Mouse (Mus musculus) retina, postnatal 7 days (tissue): ENCODE measurements around the gene Slc30a2.
"Not testable (repeated sequence)": the region's sequence is repeated elsewhere in the genome, so short reads cannot be mapped to it uniquely, and the experiment has no call there.

Source experiments
- DNase-seq: peaks from one replicate; pipeline ENCODE4 v3.0.0-alpha.2; 2012; ENCODE audit warnings: low read depth, low spot score

Gene Slc30a2

DNA sequence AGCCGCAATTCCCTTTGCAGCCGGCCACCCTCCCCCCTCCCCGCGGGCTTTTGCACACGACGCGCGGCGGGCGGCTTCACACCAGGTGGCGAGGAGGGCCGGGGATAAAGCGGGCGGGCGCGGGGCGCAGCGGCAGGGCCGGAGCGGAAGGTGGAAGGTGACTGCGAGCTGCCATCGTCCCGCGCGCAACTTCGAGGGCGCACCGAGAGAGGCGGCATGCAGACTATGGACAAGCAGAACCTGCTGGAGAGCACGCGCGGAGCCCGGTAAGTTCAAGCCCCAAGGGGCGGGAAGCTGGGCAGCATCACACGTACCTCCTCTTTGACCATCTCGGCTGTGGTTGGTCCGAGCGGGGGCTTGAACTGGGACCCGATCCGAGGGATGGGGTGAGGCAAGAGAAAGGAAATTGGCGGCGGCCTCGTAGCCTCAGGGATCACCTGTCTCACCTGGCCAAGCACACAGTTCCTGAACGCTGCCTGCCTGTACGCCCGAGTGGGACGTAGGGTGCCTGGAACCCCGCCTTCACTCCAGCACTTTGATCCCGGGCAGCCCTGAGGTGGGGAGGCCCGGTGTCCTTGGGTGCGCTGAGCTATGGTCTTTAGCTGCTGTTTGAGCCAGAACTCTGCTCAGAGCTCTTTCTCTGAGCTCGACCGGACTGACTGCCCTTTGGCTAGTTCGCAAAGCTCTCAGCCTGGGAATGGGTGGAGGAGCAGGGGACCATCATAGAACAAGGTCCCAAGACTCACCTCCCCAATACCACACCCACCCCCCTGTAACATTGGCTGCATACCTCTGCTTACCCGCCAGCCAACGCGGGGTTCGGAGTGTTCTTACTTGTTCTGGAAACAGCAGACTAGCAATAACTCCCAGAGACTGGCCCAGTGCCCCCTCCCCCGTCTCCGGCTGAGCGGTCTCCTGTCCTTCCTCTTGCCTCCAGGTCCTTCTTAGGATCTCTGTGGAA, at the start of gene Slc30a2:
Slc30a2 (plus strand) TSS at position 111 of the 961 bp plus-strand sequence.
- no peak for DNase-seq

DNA sequence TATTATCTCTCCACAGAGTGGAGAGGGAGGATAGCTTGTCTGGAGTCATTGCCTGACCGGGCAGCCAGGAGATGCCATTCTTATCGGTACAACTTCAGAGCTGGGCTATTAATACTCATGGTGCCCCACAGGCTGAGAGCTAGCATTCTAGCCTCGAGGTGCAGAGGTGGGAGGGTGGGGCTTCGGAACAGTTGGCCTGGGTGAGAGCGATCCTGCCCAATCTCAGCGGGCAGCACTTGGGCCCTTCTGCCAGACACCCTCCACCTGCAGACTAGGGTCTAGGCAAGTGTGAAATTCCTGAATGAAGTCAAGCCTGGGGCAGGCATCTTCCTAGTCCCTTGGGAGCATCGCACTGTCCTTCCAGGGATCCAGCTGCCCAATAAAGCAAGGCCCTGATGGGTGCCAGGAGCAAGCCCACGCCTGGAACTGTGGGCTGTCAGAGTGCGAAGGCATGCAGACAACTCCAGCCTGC, 49.3 kb upstream of the Slc30a2 start:
- no peak for DNase-seq

DNA sequence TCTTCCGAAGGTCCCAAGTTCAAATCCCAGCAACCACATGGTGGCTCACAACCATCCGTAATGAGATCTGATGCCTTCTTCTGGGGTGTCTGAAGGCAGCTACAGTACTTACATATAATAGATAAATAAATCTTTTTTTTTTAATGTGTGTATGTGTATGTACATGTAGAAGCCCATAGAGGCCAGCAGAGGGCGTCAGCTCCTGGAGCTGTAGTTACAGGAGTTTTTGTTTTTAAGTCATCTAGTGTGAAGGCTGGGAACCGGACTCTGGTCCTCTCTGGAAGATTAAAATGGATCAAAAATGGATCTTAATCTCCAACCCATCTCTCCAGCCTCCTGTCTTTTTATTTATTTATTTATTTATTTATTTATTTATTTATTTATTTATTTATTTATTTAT, 46.9 kb upstream of the Slc30a2 start:
- not testable (repeated sequence) for DNase-seq

GRCm38 (mm10) chr4:134296523-134296922, 46.5 kb upstream of the Slc30a2 start:
- DNase-seq: no peak

GRCm38 (mm10) chr4:134297369-134297768, 45.6 kb upstream of the Slc30a2 start:
- DNase-seq: no peak

DNA sequence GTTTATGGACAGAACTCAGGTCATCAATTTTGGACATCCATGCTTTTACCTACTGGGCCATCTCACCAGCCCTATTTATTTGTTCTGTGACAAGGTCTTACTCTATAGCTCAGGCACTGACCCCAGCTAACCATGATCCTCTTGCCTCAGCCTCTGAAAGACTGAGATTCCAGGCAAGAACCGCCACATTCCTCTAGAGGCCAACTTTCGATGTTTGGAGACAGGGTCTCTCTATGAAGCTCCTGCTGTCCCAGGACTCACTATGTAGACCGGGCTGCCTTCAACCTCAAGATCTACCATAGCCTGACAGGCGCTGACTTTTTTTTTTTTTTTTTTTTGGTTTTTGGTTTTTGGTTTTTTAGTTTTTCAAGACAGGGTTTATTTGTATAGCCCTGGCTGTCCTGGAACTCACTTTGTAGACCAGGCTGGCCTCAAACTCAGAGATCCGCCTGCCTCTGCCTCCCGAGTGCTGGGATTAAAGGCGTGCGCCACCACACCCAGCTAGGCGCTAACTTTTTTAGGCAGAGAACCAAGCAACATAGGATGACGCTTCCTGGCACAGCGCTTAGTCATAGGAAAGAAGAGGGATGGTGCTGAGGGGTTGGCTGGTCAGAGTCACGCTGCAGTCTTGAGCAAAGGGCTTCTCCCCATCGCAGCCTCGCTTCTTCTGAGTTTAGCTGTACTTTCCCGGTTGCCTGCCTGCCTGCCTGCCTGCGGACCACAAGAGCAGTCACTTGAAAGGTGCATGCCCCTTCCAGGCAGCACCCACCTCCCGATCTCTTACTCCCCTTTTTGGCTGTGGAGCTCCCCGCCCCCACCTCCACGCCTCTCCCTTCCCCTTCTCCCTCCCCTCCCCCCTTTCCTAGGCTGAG, 44.1 kb upstream of the Slc30a2 start:
- DNase-seq: no peak

DNA sequence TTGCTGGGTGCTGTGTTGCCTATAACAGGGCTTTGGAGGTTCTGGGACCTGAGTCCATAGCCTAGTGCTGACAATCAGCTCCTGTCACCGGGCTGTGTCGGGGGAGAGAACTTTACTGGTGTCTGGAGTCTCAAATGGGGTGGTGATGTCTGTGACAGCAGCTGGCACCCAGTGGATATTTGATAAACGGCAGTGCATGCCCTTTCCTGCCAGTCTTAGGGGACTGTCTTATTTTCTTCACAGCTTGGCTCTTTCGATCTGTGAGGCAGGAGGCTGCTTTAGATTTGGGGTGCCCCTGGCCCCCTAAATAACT, 43.5 kb upstream of the Slc30a2 start:
- DNase-seq: no peak

DNA sequence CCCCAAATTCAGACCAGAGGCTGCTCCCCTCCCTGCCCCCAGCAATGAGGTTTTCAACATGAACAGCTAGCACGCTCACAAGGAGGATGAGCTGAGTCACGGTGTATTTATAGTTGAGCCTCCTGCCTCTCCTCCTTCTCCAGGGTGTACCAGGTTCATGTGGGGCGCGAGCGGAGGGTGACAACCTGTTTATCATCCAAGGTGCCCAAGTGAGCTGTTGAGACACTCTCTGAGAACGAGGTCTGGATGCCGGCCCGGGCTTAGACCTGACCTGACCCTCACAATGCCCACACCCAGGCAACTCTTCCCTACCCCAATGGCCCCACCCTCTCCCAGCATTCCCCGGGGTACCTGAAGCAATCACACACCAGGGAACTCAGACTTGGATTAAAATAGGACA, 42.7 kb upstream of the Slc30a2 start:
- no peak for DNase-seq

- DNase-seq: no peak
These were observed 40.9 kb upstream of the Slc30a2 start for GRCm38 (mm10) chr4:134302084-134302483.

GRCm38 (mm10) chr4:134306963-134307362, 36.0 kb upstream of the Slc30a2 start:
- no peak for DNase-seq

DNA sequence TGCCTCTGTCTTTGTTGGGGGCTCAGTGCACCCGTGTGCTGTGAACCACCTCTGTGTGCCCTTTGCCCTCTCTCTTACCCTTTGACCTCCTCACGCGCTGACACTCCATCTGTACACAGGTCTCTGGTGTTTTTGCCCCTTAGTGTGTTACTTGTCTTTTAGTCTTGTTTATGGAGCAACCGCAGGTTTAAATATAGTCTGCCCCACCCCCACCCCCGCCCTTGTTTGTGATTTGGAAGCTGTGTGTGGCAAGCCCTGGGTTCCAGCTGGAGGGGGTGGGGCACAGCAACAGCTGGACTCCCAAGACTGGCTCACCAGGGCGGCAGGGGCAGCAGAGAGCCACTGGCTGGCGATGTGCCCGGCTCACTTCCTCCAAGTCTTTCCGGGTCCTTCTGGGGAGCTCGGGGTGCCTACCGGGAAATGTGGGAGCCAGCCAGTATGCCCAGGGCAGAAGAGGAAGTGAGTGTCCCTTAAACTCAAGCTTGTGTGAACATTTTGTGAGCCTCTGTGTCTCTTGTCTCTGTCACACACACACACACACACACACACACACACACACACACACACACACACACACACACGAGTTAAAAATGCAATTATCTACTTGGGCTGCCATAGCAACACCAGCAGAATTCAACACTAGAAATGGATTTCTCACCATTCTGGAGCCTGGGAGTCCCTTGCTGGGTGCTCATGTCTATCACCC, 35.5 kb upstream of the Slc30a2 start:
- no peak for DNase-seq

- no peak for DNase-seq
These were observed 32.9 kb upstream of the Slc30a2 start for GRCm38 (mm10) chr4:134310106-134310505.

GRCm38 (mm10) chr4:134310656-134311055, 32.3 kb upstream of the Slc30a2 start:
- DNase-seq: no peak

DNA sequence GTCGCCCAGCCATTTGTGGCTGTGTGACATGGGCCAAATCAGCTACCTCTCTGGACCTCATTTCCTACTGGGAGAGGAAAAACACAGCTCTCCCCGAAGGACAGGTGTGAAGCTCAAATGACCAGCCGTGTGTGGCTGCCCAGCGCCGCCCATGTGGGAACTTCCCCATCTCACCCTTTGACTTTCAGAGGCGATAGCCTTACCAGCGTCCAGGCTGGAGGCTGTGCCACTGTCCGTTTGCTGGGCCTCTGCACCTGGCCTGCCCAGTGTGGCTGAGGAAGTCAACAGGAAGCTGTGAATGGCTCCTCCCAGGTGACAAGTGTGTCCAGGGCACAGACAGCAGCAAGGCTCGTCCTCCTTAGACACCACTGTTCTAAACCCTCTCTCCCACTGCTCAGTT, 31.2 kb upstream of the Slc30a2 start:
- DNase-seq: no peak

GRCm38 (mm10) chr4:134312341-134312740, 30.6 kb upstream of the Slc30a2 start:
- no peak for DNase-seq

- no peak for DNase-seq
These were observed 30.1 kb upstream of the Slc30a2 start for GRCm38 (mm10) chr4:134312901-134313300.

GRCm38 (mm10) chr4:134314081-134314655, 28.8 kb upstream of the Slc30a2 start:
- DNase-seq: no peak

DNA sequence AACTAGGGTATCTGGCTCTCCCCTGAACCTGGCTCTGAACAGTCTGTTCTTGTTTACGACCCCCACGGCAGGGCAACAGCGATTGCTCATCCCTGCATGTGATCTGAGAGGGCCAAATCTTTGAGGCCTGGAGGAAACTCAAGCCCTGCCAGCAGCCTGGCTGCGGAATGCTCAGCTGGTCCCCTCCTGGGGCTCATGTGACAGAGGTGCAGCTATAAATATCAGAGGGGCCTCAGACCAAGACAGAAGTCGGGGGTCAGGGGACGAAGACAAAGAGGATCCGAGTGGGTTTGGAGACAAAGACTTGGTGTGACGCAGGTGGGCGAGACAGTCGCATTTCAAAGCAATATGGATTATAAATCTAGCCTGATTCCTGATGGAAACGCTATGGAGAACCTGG, 28.1 kb upstream of the Slc30a2 start, which contains the start of gene Trim63:
Trim63 (plus strand) TSS at position 245 of the 400 bp plus-strand sequence.
- no peak for DNase-seq

GRCm38 (mm10) chr4:134315470-134315869, 27.5 kb upstream of the Slc30a2 start:
- DNase-seq: no peak

DNA sequence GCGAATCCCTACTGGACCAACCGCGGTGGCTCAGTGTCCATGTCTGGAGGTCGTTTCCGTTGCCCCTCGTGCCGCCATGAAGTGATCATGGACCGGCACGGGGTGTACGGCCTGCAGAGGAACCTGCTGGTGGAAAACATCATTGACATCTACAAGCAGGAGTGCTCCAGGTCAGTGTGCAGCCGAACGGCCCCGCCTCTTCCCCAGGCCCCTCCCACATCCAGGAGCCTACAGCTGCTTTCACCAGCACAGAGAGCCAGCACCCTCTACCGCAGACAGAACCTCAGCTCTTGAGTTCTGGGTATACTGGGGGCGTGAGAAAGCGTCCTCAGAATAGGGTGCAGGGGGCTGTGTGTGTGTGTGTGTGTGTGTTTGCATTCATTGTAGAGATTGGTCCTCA, 26.6 kb upstream of the Slc30a2 start:
- DNase-seq: no peak

- DNase-seq: no peak
These were observed 23.9 kb upstream of the Slc30a2 start for GRCm38 (mm10) chr4:134319074-134319473.
